Mouse (Mus musculus) megakaryocyte, adult 5-6 weeks (primary cell): ENCODE results near the gene Fam167b. TPM values are rescaled to one million over a fixed set of nuclear protein-coding genes. Genes with fewer than 3 reads are reported as not detected.

Experiments used
- ATAC-seq: 2 replicates; pipeline ENCODE4 v1.8.0; 2016; ENCODE audit warnings: mild to moderate bottlenecking, inconsistent platforms; ENCODE audit not compliant: poor library complexity, severe bottlenecking
- total RNA-seq, 2 experiments: library from RNA; stranded (forward) in 1 of 2; stranded (reverse) in 1 of 2; fragments of 153-499, 151-499 nt in 1 of 2; fragments of 221-1000, 200-1000 nt in 1 of 2; gene quantifications; 2 replicates each; pipeline versions ENCODE4 v1.2.3 to v1.2.4; 2015 to 2017

Gene Fam167b
- total RNA-seq (2015) (not detected in 2 replicates), total RNA-seq (2017) (not detected in 2 replicates)

DNA sequence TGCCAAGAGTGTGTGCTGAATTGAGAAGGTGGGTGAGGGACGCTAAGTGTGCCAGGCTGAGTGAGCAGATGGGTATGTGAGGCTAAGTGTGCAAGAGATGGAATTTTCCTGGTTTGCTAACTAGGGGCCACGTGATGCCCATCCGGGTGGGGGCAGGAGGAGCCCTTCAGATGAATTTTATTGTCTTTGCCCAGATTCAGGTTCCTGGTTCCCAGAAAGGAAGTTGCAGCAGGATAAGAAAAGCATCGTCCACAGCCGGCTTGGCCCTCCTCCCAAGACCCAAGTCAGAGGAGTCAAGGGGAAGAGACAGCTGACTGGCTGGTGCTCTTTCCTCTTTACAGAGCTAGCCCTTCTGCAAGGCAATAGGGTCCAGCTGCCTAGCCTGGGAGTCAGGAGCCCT, at the start of gene Fam167b:
TSS of gene Fam167b (minus strand) at position 84 of the 400 bp plus-strand sequence.
- no peak for ATAC-seq

DNA sequence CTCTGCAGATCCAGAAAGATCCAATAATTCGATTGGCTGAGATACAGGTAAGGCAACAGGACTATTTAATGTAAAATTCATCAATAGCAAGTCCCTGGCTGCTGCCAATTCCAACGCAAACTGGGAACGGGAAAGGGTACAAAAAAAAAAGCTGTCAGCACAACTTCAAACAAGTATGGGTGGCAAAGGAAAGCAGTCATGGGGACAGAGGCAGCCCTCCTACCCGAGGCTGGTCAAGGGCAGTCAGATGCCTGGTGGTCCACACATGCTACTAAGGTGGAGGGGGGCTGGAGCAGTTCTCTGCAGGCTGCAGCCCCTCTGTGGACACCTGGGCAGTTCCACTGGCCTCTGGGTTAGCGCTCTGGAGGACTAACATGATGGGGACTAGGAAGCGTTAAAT, 47.7 kb upstream of the Fam167b start:
- no peak for ATAC-seq

- no peak for ATAC-seq
These were observed 47.1 kb upstream of the Fam167b start for GRCm38 (mm10) chr4:129625496-129625895.

- peak; percentile 64 for ATAC-seq
These were observed 46.7 kb upstream of the Fam167b start for GRCm38 (mm10) chr4:129625029-129625370.

DNA sequence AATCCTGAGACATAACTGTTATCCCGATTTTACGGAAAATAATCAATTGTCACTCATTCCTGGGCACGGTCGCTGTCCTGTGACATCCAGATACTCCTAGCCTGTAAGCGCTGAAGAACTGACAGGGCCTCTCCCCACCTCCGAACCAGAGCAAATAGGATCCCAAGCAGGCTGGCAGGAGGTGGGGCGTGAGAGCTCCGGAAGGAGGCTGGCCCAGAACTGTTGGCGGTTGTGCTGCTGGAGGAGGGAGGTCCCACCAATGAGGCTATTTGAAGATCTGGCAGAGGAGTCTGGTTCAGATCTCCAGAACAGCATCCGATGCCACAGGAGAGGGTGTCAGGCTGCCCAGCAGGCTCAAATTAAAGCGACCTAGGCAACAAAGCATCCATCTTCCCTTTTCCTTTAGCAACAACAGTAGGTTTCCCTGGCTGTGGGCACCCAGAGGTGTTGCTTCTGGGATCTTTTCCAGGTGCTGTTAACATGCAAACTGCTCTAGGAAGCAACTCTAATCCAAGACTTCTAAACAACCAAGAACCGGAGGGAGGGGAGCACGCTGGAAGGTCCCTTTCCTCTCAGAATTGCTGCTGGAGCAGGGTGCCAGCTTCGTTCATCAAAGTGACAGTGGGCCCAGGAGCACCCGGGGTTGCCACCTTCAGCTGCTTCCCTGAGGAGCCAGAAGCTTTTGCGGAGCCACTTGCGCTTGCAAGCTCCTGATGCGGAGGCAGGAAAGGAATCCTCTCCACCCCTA, 46.1 kb upstream of the Fam167b start:
- ATAC-seq, result peak; percentile 91

- peak; percentile 1; the same call in 1 of the 2 replicates for ATAC-seq
These were observed 45.3 kb upstream of the Fam167b start, which contains the start of gene Ccdc28b for GRCm38 (mm10) chr4:129623681-129624091. Gene Ccdc28b (minus strand): TSS chr4:129623947.

DNA sequence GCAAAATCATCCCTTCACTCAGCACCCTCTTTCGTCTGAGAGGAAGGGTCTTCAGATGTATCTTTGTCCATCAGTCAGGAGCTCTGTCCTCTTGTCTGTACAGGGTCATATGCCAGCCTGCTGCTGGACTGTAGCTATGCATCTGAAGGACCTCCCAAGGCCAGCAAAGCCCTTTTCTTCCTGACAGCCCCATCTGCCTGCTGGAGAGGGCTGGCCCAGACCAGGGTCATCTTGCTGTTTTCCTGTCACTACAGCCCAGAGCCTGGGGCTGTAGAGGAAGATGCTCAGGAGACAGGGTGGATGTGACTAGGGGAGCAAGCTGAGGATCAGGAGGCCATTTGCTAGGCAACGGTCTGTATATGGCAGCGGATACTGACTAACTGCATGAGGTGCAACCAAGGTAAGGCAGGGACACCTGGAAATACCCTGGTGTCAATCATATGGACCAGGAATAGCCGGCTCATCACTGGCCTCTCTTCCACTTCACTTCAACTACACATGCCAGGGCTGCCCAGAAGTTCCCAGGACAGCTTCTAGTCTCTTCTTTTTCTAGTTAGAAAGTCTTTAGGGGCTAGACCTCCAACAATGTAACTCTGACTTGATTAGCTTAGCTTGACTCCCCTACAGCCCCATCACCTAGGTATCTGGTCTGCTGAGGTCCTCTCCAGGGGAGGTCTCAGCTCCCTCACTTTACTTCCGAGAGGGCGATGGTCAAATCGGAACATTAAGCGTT, 44.6 kb upstream of the Fam167b start:
- ATAC-seq, result no peak

DNA sequence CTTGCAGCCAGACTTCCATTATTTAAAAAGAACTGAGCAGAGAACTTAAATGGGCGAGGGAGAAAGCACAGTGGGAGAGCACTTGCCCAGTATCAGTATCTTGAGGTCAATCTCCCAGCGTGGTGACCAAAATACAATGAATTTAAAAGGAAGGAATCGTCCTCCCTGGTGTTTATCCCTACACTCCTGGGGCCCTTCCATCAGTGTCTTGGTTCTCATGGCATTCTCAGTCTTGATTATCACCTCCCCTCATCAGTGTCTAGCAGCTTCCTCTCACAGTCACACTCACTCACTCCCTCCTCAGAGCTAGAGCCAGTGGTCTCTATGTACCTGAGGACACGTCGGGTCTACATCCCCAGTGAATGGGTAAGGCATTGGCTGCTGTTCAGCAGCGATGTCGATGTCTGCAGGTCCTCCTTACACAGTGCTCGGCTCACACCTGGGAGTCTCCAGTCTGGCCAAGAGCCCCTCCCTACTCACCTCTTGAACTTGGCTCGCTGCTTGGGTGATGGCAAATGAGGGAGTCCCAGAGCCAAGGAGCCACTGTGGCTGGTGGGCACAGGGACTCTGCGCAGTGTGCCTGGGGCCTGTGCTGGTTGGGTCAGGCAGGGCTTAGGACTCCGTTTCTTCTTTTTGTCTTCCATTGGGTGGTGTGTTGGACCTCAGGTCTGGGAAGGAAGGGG, 43.9 kb upstream of the Fam167b start:
- ATAC-seq, result no peak

GRCm38 (mm10) chr4:129621283-129621841, 43.0 kb upstream of the Fam167b start:
- ATAC-seq, result no peak

DNA sequence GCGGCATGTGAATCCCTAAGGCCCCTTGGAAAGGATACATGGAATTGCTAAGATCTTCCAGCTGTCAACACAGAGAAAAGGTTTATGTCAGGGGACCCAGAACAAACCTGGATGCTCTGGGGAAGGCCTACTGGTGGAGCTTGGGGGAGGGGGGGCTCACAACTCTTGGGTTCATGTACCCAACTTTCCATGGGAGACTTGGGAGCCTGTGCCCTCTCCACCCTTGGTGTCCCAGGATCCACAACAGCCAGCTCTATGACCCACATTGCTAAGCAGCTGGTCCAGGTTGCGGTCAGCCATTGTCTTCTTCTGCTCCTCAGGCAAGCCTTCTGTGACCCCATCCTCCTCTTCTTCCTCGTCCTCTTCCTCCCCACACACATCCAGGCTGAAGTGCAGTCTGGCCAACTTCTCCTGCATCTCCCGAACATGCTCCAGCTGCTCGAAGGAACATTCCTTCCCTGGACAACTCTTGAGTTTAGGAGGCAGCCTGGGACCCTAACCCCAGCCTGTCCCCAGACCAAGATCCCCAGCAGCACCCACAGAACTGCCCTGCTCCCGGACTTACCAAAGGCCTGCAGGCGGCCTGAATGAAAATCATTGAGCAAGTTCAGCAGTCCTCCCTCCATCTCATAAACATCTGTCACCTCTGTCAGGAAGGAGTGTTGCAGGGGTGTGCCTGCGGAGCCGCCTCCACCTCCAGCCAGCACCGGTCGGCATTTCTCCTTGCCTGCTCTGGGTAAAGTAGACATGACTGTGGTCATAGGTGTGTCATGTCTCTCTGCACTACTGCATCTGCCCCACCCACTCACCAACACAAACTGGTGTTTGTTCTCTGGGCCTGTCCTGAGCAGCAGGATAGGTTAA, 42.3 kb upstream of the Fam167b start:
- no peak for ATAC-seq

- ATAC-seq, result peak; percentile 96
These were observed 40.7 kb upstream of the Fam167b start, which contains the start of gene Iqcc for GRCm38 (mm10) chr4:129618786-129619691. Gene Iqcc (minus strand): TSS chr4:129619099.

GRCm38 (mm10) chr4:129618031-129618430, 39.7 kb upstream of the Fam167b start:
- no peak for ATAC-seq

GRCm38 (mm10) chr4:129617121-129617641, 38.8 kb upstream of the Fam167b start:
- ATAC-seq, result no peak

GRCm38 (mm10) chr4:129616631-129617030, 38.3 kb upstream of the Fam167b start:
- no peak for ATAC-seq

GRCm38 (mm10) chr4:129615801-129616290, 37.5 kb upstream of the Fam167b start:
- no peak for ATAC-seq

DNA sequence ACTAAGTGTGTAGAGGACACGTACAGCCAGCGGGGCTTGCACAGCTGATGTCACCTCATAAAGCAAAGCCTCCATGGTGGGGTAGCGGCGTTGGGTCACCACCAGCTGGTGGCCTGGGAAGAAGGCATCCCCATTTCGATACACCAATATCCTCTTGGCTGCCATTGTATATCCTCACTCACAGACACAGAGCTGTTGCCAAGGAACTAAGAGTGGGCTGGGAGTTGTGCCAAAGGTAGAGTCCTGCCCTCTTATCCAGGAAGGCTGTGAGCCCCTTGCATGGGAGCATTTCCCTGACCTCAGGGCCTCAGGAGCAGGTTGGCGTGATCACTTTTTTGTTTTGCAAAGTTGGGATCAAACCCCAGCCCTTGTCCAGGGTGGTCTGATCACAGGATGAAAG, 35.7 kb upstream of the Fam167b start, which contains the start of gene Dcdc2b:
TSS of gene Dcdc2b (minus strand) at position 165 of the 400 bp plus-strand sequence.
- ATAC-seq, result no peak

DNA sequence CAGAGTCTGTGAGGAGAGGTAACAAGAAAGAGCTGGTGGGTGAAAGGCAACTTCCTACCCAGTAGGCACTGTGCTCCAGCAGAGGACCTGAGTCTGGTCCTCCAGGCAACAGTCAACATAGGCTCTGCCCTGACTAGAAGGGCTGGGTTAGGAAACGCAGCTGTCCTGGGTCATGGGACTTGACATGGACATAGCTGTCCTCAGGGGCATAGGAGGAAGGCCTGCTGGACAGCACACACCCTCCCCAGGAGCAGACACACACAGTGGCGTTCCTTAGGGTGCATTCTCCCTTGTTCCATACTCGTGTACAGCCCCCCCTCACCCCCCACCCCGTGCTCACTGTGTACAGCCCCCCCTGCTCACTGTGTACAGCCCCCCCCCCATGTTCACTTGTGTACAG, 32.1 kb upstream of the Fam167b start:
- ATAC-seq, result no peak

DNA sequence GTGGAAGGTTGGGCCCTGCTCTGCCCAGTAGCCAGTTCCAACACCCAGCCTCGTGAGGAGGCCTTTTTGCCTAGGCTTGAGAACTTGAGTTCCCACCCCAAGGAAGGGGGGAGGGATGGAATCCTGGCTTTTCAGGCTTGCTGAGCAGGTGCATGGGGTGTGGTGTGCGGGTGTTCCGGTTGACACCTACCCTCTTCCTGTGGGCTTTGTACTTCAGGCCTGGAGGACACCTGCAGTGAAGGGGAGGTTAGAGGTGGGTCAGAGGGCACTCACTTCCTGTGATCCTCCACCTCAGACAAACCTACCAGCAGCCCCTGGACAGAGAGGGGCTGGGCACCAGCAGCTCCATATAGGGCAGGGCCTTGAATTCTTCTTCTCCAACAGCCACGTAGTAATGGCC, 31.7 kb upstream of the Fam167b start:
- ATAC-seq, result no peak
